Mouse (Mus musculus): ENCODE data around the gene Ropn1l. TPM values are rescaled to one million over a fixed set of nuclear protein-coding genes. Genes with fewer than 3 reads are reported as not detected.

Gene Ropn1l
- polyA plus RNA-seq, 1 experiment, result 1,399 TPM

- no peak for TF ChIP-seq POLR2A (IDR thresholded peaks at IDR 0.05; ENCODE audit: control insufficient read depth, low read depth, low read length)
- no peak for TF ChIP-seq CTCF (IDR thresholded peaks at IDR 0.05; ENCODE audit: control insufficient read depth, insufficient read depth, insufficient replicate concordance, low read depth, low read length)
- Histone ChIP-seq H3K4me3 (ENCODE audit: control insufficient read depth, low read depth, low read length) (peak overlapping the region; percentile 4; the same call in 1 of the 2 replicates), H3K4me1 (ENCODE audit: control insufficient read depth, insufficient read depth, low read length) (no peaks in the 10 kb centered on the region; the same call in 1 of the 2 replicates), H3K36me3 (ENCODE audit: control insufficient read depth, insufficient read depth, low read length) (0 out of 2 replicates have a peak, but pooled peaks cover 1% of the 10 kb centered on the region), H3K27ac (ENCODE audit: control insufficient read depth, insufficient read depth, low read depth, low read length) (no peak overlapping the region), H3K27me3 (ENCODE audit: control insufficient read depth, insufficient read depth, low read length) (no peaks in the 10 kb centered on the region)
These were observed 6.4 kb downstream of the Ropn1l start for GRCm38 (mm10) chr15:31447121-31447520.

GRCm38 (mm10) chr15:31442698-31443097 is 10.8 kb downstream of the Ropn1l start:
- Histone ChIP-seq H3K4me1 (ENCODE audit: control insufficient read depth, insufficient read depth, low read length) (peaks cover 2% of the 10 kb centered on the region), H3K4me3 (ENCODE audit: control insufficient read depth, low read depth, low read length) (no peak overlapping the region), H3K36me3 (ENCODE audit: control insufficient read depth, insufficient read depth, low read length) (no peaks in the 10 kb centered on the region), H3K27ac (ENCODE audit: control insufficient read depth, insufficient read depth, low read depth, low read length) (no peak overlapping the region), H3K27me3 (ENCODE audit: control insufficient read depth, insufficient read depth, low read length) (no peaks in the 10 kb centered on the region)
- TF ChIP-seq CTCF (IDR thresholded peaks at IDR 0.05; ENCODE audit: control insufficient read depth, insufficient read depth, insufficient replicate concordance, low read depth, low read length) (no peak), POLR2A (IDR thresholded peaks at IDR 0.05; ENCODE audit: control insufficient read depth, low read depth, low read length) (no peak)

GRCm38 (mm10) chr15:31441996-31442395 is 11.5 kb downstream of the Ropn1l start:
- no peak overlapping the region for H3K27ac ChIP-seq (ENCODE audit: control insufficient read depth, insufficient read depth, low read depth, low read length)
- H3K27me3 ChIP-seq (ENCODE audit: control insufficient read depth, insufficient read depth, low read length), result no peaks in the 10 kb centered on the region
- TF ChIP-seq POLR2A (IDR thresholded peaks at IDR 0.05; ENCODE audit: control insufficient read depth, low read depth, low read length) (no peak), CTCF (IDR thresholded peaks at IDR 0.05; ENCODE audit: control insufficient read depth, insufficient read depth, insufficient replicate concordance, low read depth, low read length) (no peak)
- peaks cover 2% of the 10 kb centered on the region for H3K4me1 ChIP-seq (ENCODE audit: control insufficient read depth, insufficient read depth, low read length)
- no peak overlapping the region for H3K4me3 ChIP-seq (ENCODE audit: control insufficient read depth, low read depth, low read length)
- no peaks in the 10 kb centered on the region for H3K36me3 ChIP-seq (ENCODE audit: control insufficient read depth, insufficient read depth, low read length)

- H3K4me3 ChIP-seq (ENCODE audit: control insufficient read depth, low read depth, low read length), result no peak overlapping the region
- no peak for TF ChIP-seq CTCF (IDR thresholded peaks at IDR 0.05; ENCODE audit: control insufficient read depth, insufficient read depth, insufficient replicate concordance, low read depth, low read length)
- TF ChIP-seq POLR2A (IDR thresholded peaks at IDR 0.05; ENCODE audit: control insufficient read depth, low read depth, low read length), result no peak; the same call in 1 of the 2 replicates
- H3K4me1 ChIP-seq (ENCODE audit: control insufficient read depth, insufficient read depth, low read length), result peaks cover 2% of the 10 kb centered on the region; the same call in 1 of the 2 replicates
- no peak overlapping the region for H3K27ac ChIP-seq (ENCODE audit: control insufficient read depth, insufficient read depth, low read depth, low read length)
- H3K36me3 ChIP-seq (ENCODE audit: control insufficient read depth, insufficient read depth, low read length), result no peaks in the 10 kb centered on the region
- H3K27me3 ChIP-seq (ENCODE audit: control insufficient read depth, insufficient read depth, low read length), result no peaks in the 10 kb centered on the region
These were observed 16.7 kb downstream of the Ropn1l start for GRCm38 (mm10) chr15:31436811-31437210.

- Histone ChIP-seq H3K4me1 (ENCODE audit: control insufficient read depth, insufficient read depth, low read length) (no peaks in the 10 kb centered on the region; the same call in 1 of the 2 replicates), H3K4me3 (ENCODE audit: control insufficient read depth, low read depth, low read length) (no peak overlapping the region), H3K36me3 (ENCODE audit: control insufficient read depth, insufficient read depth, low read length) (no peaks in the 10 kb centered on the region), H3K27ac (ENCODE audit: control insufficient read depth, insufficient read depth, low read depth, low read length) (no peak overlapping the region), H3K27me3 (ENCODE audit: control insufficient read depth, insufficient read depth, low read length) (no peaks in the 10 kb centered on the region)
- TF ChIP-seq POLR2A (IDR thresholded peaks at IDR 0.05; ENCODE audit: control insufficient read depth, low read depth, low read length), result no peak
- no peak; the same call in 1 of the 2 replicates for TF ChIP-seq CTCF (IDR thresholded peaks at IDR 0.05; ENCODE audit: control insufficient read depth, insufficient read depth, insufficient replicate concordance, low read depth, low read length)
These were observed 17.5 kb downstream of the Ropn1l start for GRCm38 (mm10) chr15:31436083-31436482.

- Histone ChIP-seq H3K4me1 (ENCODE audit: control insufficient read depth, insufficient read depth, low read length) (no peaks in the 10 kb centered on the region; the same call in 1 of the 2 replicates), H3K27me3 (ENCODE audit: control insufficient read depth, insufficient read depth, low read length) (no peaks in the 10 kb centered on the region), H3K4me3 (ENCODE audit: control insufficient read depth, low read depth, low read length) (peak overlapping the region; percentile 53), H3K36me3 (ENCODE audit: control insufficient read depth, insufficient read depth, low read length) (no peaks in the 10 kb centered on the region), H3K27ac (ENCODE audit: control insufficient read depth, insufficient read depth, low read depth, low read length) (no peak overlapping the region)
- no peak for TF ChIP-seq CTCF (IDR thresholded peaks at IDR 0.05; ENCODE audit: control insufficient read depth, insufficient read depth, insufficient replicate concordance, low read depth, low read length)
- TF ChIP-seq POLR2A (IDR thresholded peaks at IDR 0.05; ENCODE audit: control insufficient read depth, low read depth, low read length), result no peak
These were observed 19.8 kb downstream of the Ropn1l start for GRCm38 (mm10) chr15:31433768-31434167.

GRCm38 (mm10) chr15:31431847-31432246 is 21.7 kb downstream of the Ropn1l start:
- H3K27ac ChIP-seq (ENCODE audit: control insufficient read depth, insufficient read depth, low read depth, low read length), result no peak overlapping the region
- no peaks in the 10 kb centered on the region for H3K36me3 ChIP-seq (ENCODE audit: control insufficient read depth, insufficient read depth, low read length)
- TF ChIP-seq POLR2A (IDR thresholded peaks at IDR 0.05; ENCODE audit: control insufficient read depth, low read depth, low read length) (no peak), CTCF (IDR thresholded peaks at IDR 0.05; ENCODE audit: control insufficient read depth, insufficient read depth, insufficient replicate concordance, low read depth, low read length) (no peak)
- no peaks in the 10 kb centered on the region for H3K27me3 ChIP-seq (ENCODE audit: control insufficient read depth, insufficient read depth, low read length)
- no peak overlapping the region for H3K4me3 ChIP-seq (ENCODE audit: control insufficient read depth, low read depth, low read length)
- no peaks in the 10 kb centered on the region; the same call in 1 of the 2 replicates for H3K4me1 ChIP-seq (ENCODE audit: control insufficient read depth, insufficient read depth, low read length)
